Mouse (Mus musculus) cerebellum, adult 2 months (tissue): ENCODE results near the gene Pdf.

ENCODE experiments used
- CTCF ChIP-seq: fragments of 200-500 bp; IDR thresholded peaks from 2 replicates; pipeline ENCODE4 v1.5.1; 2011; ENCODE audit warnings: low read depth, mild to moderate bottlenecking, control low read depth, low read length, moderate library complexity, borderline replicate concordance; ENCODE audit not compliant: insufficient read depth
- POLR2A ChIP-seq: fragments of 200-500 bp; IDR thresholded peaks from 2 replicates; pipeline ENCODE4 v1.6.1; 2011; ENCODE audit warnings: low read length, control low read depth, borderline replicate concordance; ENCODE audit not compliant: insufficient read depth

- TF ChIP-seq CTCF (peak; percentile 70), POLR2A (peak; percentile 71)
Observed at GRCm38 (mm10) chr8:107030650-107031576, 17.5 kb downstream of the Pdf start, which contains the start of gene Vps4a.
